Mouse (Mus musculus): ENCODE data around the gene Alg3.
A peak's percentile ranks its signal among the peaks of the same experiment; 100 is the strongest.

Gene Alg3

GRCm38 (mm10) chr16:20610501-20611356 is 806 bp downstream of the Alg3 start:
- peak; percentile 80 for DNase-seq (ENCODE audit: extremely low spot score, low read depth, low spot score)

DNA sequence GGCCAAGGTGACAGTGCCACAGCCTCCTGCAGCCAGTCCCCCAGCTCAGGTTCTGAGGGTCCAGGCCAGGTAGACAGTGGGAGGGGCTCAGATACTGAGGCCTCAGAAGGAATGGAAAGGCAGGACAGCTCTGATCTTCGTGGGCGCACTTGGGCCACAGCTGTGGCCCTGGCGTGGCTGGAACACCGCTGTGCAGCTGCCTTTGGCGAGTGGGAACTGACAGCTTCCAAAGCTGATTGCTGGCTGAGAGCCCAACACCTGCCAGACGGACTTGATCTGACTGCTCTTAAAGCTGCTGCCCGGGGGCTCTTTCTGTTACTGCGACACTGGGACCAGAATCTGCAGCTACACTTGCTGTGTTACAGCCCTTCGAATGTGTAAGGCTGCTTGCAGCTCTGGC is 6.8 kb downstream of the Alg3 start:
- DNase-seq (ENCODE audit: extremely low spot score, low read depth, low spot score) = no peak

GRCm38 (mm10) chr16:20600511-20600910 is 11.0 kb downstream of the Alg3 start:
- no peak for DNase-seq (ENCODE audit: extremely low spot score, low read depth, low spot score)

- no peak for DNase-seq (ENCODE audit: extremely low spot score, low read depth, low spot score)
Measured at GRCm38 (mm10) chr16:20596687-20597441, 14.7 kb downstream of the Alg3 start.

GRCm38 (mm10) chr16:20595737-20596136 is 15.8 kb downstream of the Alg3 start:
- DNase-seq (ENCODE audit: extremely low spot score, low read depth, low spot score) = no peak

- DNase-seq (ENCODE audit: extremely low spot score, low read depth, low spot score) = no peak
Measured at GRCm38 (mm10) chr16:20595060-20595673, 16.4 kb downstream of the Alg3 start.

DNA sequence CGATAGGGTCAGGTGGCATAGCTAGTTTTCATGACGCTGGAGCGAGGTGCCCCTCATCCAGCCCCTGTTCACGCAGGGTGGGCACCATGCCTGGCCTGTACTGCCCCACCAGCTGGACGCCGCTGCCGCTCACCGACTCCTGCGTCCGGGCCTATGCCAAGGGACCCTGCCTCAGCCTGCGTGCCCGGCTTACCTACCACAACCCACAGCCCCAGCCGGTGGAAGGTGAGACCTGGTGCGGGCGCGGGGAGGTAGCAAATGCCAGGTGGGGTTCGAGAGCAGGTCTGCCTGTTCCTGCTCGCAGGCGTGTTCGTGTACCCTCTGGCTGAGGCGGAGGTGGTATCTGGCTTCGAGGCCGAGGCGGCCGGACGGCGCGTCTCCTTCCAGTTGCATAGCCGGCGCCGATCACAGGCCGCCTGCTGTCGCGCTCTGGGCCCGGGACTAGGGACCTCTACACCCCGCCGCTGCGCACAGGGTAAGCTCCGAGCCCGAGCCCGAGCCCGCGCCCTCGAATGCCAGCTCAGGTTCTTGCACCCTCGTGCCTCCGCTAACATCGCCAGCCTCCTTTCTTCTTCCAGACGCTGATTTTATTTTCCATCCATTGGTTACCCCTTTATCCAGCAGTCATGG is 20.3 kb downstream of the Alg3 start:
- no peak for DNase-seq (ENCODE audit: extremely low spot score, low read depth, low spot score)

- DNase-seq (ENCODE audit: extremely low spot score, low read depth, low spot score) = no peak
Measured at GRCm38 (mm10) chr16:20590680-20591038, 20.9 kb downstream of the Alg3 start.

GRCm38 (mm10) chr16:20589939-20590679 is 21.4 kb downstream of the Alg3 start:
- DNase-seq (ENCODE audit: extremely low spot score, low read depth, low spot score) = no peak

DNA sequence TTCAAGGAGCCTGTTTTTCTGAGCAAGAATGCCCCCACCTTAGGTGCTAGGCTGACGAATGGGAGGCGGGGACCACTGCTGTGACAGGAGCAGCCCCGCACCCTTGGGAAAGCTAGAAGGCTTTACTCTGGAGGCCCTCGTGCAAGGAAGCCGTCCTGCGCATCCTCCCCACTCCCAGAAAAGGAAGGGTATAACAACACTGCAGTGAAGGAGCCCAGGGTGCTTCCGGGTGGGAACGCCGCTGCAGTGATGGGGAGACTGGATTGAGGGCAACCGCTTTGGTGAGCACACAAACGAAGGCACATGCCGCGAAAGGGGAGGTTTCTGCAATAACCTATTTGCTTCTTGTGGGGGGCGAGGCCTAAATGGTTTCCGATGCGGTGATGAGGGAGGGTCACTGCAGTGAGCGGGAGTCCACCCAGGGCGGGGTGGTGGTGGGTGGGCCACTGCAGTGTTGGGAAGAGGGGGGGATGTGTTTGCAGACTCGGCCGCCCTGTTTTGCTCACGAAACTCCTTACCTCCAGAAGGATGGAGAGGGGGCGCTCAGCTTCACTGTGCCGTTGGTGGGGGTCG is 22.1 kb downstream of the Alg3 start, which contains the start of gene Vwa5b2:
Gene Vwa5b2 (plus strand): TSS at position 106 of the 573 bp plus-strand sequence.
- DNase-seq (ENCODE audit: extremely low spot score, low read depth, low spot score) = no peak

GRCm38 (mm10) chr16:20565075-20565474 is 46.5 kb downstream of the Alg3 start:
- no peak for DNase-seq (ENCODE audit: extremely low spot score, low read depth, low spot score)

DNA sequence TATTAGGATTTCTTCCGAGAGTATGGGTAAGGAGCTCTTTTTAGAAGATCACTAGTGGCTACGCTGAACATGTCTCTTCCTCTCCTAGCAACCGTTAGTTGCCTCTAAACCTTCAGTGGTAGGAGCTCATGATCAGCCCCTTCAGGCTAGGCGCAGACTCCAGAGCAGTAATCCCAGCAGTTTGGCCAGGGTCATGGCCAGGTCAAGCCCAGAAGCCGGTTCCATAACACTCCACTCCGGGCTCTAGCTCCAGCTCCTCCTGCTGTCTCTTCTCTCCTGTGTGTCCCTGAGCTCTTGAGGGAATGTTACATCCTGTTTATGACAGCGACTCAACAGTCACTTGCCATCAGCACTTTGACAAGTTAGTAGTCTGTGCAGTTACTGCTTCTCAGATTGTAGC is 54.2 kb downstream of the Alg3 start:
- no peak for DNase-seq (ENCODE audit: extremely low spot score, low read depth, low spot score)

Data from hindlimb bud, embryonic 11.5 days (tissue).